Mouse (Mus musculus): Measurements from ENCODE around the gene Mog.

Gene Mog

DNA sequence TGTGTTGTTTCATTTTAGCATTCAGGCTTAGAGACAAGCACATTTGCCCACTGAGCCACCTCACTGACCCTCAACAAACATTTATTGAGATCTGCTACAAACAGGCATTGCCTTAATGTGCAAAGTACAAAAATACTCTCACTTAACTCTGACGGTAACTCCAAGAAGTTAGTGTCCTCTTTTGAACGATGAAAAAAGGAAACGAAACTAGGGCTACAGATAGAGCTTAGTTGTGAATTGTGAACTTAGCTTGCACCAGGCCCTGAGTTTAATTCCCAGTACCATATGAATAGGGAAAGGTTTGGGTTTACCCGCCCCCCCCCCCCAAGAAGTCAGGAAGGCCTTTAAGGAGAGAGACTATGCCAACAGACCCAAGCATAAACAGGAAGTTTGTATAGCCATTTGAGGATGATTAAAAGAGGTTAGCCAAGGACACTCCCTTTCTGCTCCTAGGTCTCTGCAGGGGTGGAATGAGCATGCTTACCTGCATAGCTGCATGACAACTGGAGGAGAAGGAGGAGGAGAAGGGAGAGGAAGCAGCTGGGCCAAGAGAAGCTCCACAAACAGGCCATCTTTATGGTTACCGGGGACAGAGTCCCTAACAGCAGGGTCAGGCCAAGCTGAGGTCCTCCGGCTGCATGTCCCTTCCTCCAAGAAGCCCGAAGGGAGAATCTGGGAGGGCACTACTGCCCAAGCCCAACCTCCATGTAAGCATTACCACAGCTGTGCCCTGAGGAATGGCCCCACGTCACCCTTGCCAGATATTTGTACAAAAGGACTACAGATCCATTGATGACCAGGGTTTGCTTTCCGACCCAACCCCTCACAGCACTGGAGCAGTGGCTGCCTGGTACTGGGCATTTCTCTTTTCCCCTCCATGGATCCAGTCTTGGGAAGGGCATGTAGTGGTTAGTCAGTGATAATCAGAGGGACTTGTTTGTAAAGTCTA lies at the start of gene Mog:
Mog (minus strand) TSS at position 771 of the 949 bp plus-strand sequence.
- CTCF ChIA-PET, result no interaction called here

DNA sequence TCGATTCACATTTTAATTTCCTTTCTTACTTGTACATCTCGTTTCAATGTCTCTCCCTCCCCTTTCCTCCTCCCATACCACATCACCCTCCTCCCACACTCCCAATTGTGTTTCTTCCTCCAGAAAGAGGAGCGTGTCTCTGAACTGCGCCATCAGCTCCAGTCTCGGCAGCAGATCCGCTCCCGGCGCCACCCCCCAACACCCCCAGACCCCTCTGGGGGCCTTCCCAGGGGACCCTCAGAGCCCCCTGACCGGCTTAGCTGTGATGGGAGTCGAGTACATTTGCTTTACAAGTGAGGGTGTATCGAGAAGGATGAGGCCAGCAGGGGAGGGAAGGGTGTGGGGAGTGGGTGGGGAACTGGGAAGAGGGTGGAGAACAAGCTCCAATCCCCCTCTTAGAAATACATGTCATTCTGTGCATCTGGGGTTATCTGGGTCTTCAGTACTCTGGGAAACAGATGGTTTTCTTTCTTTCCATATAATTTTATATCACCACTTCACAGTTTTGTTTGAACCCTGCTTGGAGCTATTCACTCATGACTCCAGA lies 49.6 kb upstream of the Mog start:
- CTCF ChIA-PET, result no interaction called here

DNA sequence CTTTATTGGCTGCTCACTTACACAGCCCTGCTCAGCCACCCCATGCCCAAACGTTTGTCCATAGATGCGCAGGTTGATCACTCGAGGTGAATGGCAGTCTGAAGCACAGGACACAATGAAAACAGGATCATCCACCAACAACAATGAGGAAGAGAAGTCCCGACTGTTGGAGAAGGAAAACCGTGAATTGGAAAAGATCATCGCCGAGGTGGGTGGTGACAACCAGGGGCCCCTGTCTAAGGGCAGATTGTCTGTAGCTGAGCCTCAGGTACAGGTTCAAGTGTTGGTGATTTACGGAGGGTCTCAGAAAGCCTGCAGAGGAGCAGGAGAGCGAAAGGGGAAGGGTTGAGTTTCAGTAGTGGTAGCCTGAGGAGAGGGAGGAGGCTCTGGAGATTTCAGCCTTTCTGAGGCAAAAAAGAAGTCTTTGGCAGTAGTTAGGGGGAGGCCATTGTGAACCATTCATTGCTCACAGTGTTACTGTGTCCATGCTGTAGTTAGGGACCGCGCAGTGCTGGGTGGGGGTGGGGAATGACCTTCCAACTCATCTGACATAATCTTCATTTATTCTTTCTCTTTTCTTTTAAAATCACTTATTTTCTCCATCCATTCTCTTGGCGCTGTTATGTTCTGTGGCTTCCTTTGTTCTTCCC lies 49.0 kb upstream of the Mog start:
- CTCF ChIA-PET, result no interaction called here

DNA sequence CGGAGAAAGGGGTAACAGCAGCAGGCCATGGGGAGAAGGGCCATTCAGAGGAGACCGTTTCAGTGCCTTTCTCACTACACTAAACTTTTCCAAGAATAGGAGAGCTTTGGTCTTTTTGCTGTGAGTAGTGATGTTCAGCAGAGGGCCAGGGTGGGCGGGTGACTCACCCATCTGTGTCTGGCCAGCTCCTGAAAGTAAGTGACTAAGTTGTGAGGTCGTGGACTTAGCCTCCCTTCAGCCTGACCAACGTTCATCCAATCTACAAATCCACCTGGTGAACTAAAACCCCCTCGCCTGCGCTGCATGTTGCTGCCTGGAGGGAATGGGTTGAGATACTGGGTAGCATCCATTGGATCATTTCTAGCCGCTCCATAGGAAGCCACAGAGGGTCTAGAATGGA lies 46.9 kb upstream of the Mog start:
- CTCF ChIA-PET, result no interaction called here

DNA sequence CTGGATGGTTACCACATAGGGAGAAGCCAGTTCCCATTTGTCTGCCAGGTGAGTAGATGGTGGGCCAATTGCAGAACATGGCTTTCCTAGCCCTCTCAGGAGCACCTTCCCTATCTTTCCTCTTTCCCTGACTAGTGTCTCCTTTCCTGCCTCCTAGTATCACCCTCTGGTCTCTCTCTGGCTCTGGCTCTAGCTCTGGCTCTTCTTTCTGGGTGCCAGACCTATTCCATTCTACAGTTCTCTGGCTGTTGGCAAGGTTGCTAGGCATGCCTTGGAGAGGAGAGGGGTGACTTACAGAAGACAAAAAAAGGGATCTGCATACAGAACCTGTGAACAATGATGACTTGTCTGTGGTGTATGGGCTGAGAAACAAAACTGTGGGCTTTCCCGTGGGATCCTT lies 44.7 kb upstream of the Mog start:
- CTCF ChIA-PET, result no interaction called here

- CTCF ChIA-PET, result no interaction called here
Measured at GRCm38 (mm10) chr17:37065993-37066392, 42.8 kb upstream of the Mog start.

DNA sequence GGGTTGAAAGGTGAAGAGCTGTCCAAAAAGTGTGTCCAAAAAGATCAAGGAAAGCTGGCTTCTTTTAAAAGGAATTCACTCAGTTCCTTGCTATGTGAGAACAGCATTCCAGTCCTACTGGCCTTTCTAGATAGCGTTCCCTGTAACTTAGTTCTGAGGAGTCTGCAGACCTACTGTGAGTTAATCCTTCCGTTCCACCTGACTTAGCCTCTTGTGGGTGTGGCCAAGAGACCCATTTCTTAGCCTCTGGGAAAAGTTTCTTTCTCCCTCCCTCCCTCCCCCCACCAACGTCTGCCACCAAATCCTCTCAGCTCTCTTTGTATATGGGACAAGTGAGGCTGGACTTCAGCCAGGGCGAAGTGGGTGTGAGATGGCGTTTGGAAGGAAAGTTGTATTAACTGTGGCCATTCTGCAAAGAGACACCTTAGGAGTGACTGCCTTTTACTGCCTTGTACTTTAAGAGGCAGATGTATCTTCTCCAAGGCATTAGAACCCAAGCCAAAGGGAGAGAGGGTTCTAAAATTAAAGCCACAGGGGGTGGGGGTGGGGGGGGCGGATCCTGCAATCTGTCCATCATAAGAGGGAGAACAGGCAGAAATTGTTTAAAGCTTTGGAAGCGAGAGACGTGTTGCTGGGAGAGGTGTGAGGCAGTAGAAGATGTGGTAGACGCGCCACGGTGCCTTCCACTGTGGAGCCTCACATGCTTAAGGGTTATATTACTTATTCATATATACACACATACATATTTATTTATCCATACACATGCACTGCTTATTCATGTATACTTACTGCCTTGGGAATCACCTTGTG lies 40.7 kb upstream of the Mog start:
- CTCF ChIA-PET, result no interaction called here

DNA sequence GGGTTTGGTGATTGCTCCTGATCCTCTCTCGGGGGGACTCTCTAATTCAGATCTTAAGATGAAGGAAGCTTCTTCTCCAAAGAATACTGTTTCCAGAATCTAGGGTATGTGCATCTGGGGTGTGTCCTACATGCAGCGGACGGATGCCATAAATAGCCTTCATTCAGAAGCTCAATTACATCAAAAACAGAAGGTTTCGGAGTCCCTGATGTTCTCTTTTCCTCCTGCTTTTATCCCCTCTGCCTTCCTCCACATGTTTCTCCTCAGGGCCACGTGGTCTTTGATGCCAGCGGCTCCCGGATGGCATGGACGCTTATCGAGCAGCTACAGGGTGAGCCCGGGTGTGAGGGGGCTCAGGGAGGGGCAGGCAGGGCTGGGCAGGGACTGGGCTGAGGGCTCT lies 39.9 kb upstream of the Mog start:
- CTCF ChIA-PET, result no interaction called here

DNA sequence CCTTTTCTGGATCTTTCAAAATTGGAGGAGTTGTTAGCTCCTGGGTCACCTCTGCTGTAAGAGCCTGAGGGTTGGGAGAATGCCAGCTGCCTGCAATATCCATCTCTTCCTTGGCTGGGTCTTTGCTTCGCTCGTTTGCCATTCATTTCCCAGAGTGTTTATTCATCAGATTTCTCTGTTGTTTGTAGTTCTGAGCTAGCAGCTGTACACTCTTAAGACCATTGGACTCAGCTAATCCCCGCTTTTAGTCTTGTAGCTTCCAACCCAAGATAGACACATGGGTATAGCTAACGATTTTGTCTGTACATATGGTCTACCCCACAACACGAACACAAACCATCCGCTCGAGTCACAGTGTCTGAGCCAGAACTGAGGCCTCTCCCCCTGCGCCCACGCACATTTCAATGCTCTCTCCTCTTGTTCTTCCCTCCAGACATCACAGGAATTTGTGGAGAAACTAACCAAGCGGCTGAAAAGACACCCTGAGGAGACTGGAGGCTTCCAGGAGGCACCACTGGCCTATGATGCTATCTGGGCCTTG lies 39.0 kb upstream of the Mog start:
- CTCF ChIA-PET, result no interaction called here

GRCm38 (mm10) chr17:37061435-37061834 lies 38.2 kb upstream of the Mog start:
- CTCF ChIA-PET, result no interaction called here

DNA sequence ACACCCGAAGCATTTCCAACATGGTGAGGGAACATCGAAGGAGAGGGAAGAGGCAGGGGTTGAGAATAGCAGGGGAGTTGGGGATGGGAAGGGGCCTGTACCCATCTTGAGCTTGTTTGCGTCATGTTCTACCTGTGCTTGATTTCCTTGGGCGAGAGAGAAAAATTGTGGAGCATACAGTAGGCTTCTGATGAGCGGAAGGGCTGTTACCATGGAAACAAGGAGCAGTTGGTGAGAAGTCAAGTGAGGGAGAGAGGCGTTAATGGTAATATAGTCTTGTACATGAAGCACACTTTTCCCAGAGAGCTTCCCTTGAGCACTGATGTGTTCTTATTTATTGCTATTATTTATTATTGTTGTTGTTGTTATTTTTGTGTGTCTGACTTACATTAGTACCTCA lies 33.8 kb upstream of the Mog start:
- CTCF ChIA-PET, result no interaction called here

- CTCF ChIA-PET, result no interaction called here
Measured at GRCm38 (mm10) chr17:37051745-37052144, 28.5 kb upstream of the Mog start.

GRCm38 (mm10) chr17:37050876-37051275 lies 27.7 kb upstream of the Mog start:
- CTCF ChIA-PET, result no interaction called here

DNA sequence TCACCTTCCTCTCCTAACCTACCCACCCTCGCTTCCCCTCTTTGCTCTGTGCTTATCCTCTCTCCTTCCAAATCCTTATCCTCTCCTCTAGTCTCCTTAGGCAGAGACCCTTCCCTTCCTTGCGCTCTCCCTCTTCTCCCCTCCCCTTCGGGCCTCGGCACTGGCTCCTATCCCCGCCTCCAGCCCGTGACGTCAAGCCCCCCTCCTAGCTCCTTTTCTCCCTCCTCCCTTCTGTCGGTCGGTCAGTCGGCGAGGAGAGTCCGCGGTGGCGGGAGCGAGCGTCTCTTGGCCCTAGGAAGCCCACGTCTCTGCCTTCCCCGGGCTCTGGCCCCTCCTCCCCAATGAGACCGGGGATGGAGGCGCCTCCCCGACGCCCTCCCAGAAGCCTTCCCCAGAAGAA lies 27.2 kb upstream of the Mog start:
- CTCF ChIA-PET, result no interaction called here

GRCm38 (mm10) chr17:37049570-37050310 lies 26.5 kb upstream of the Mog start:
- CTCF ChIA-PET, result interaction anchor here (0.6 kb wide), 1 partner anchor 145 kb away, joined by 18 read pairs; no protein-coding TSS in a partner anchor

DNA sequence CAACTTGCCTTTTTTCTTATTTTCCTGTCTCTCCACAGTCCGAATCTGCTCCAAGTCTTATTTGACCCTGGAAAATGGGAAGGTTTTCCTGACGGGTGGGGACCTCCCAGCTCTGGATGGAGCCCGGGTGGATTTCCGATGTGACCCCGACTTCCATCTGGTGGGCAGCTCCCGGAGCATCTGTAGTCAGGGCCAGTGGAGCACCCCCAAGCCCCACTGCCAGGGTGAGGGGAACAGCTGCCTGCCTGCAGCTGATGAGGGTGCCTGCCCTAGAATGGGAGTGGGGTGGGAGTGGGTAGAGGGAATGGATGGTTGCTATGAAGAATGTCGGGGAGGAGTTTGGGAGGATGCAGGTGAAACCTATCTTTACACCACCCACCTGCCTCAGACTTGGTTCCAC lies 25.2 kb upstream of the Mog start:
- CTCF ChIA-PET, result no interaction called here

DNA sequence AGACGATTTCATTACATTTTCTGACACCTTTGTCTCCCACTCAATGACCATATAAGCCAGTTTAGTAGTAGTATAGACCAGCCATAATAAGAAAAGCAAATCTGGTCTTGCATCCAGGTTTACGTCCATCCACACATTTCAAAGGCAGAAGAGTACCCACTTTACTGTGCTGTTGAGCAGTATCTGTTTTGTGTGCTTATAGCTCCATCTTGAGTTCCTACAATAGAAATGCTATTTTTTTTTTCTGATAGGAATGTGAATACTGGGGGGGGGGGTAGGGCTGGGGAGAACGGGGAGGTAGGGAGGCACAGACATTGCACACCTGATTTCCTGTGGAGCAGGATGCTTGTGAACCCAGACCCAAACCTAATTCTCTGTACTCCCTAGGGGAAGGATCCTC lies 24.8 kb upstream of the Mog start:
- CTCF ChIA-PET, result interaction anchor here (0.6 to 0.7 kb wide), 2 partner anchors 136 to 161 kb away, joined by 3 read pairs; no protein-coding TSS in a partner anchor

DNA sequence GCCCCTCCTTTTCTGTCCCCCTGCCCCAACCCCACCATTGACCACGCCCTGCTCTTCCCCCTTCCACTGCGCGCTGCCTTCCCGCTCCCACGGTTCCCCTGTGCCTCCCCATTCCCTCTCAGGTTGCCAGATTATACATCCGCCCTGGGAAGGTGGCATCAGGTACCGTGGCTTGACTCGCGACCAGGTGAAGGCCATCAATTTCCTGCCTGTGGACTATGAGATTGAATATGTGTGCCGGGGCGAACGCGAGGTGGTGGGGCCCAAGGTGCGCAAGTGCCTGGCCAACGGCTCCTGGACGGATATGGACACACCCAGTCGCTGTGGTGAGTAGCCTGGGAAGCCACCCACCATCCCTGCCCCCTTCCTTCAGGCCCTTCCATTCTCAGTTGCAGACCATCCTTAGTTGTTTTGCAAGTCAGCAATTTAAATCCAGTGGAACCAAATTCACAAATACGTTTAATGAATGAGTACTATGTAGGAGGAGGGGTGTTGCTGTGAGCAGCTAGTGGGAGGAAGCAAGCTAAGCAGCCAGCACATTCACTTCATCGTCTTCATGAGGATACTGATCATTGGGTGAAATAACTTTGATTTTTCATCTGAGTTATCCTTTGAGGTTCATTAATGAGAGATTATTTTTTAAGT lies 24.3 kb upstream of the Mog start:
- CTCF ChIA-PET, result interaction anchor here (0.6 to 0.7 kb wide), 2 partner anchors 135 to 160 kb away, joined by 3 read pairs; no protein-coding TSS in a partner anchor

DNA sequence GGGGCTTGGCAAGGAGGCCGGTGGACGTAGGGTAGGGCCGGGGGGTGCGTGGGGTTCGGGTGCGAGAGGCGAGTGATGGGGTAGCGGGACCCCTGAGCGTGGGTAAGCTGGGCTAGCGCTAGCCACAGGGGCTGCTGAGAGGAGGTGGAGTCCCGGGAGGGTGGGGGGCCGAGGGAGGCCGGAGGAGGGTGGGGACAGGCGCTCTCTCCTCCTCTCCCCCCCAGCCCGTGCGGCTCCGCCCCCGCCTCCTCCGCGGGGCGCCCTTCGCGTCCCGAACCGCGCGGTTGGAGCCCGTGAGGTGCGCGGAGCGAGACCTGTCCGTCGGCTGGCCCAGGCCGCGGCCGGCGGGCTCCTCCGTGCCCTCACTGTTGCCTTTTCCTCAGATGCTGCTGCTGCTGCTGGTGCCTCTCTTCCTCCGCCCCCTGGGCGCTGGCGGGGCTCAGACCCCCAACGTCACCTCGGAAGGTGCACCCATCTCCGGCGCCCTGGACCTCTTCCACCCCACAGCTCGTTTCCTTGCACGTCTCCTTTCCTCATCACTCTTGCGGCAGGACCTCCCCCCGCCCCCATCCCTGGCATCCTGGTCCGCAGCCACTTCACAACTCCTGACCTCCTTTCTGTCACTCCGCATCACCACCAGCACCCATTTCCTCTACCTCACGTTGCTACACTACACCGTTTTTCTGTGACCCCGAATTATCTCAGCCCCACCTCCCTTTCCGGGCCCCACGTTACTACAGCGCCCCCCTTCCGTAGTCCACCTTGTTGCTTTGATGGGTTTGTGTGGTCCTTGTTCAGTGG lies 23.3 kb upstream of the Mog start:
- CTCF ChIA-PET, result no interaction called here
